In genomic region chr1:164210899-164211298, GRCm38 (mm10) we compare ENCODE assay signal across 21 mouse cellular contexts. TPM values are rescaled to one million over a fixed set of nuclear protein-coding genes. Genes with fewer than 3 reads are reported as not detected.
DNase-seq lines count a peak whose midpoint lies in the region; ATAC-seq lines count a peak whose summit lies in the region.
"Had no signal": no experiment of that assay in that cellular context is flagged by ENCODE, and none has a peak within 500 bp of the region (broad histone marks: within the 10 kb centered on the region; RNA-seq: fewer than 3 reads in every experiment).

No protein-coding gene starts in this region.

- peak; percentile 17 to 19 for DNase-seq in kidney, postnatal 36 days
- DNase-seq in kidney, adult 11 months = no peak
- DNase-seq in large intestine, adult 2 months (ENCODE audit: low read depth, low spot score) = peak; percentile 57
- no peak for DNase-seq in gastrocnemius, postnatal 14 days
- DNase-seq in thymus, postnatal 25 days = no peak
- DNase-seq: adrenal gland, postnatal 10 days; cerebellum, adult 11 months; cerebellum, adult 8-10 months; cerebellum, postnatal 14 days; embryo, embryonic 11 days; gastrocnemius, adult 2 months; heart, adult 18-20 months; heart, postnatal 10 days; heart, postnatal 4 days had no signal

- no peak overlapping the region for H3K4me3 ChIP-seq in intestine, embryonic 16.5 days (ENCODE audit: low read length)
- H3K4me3 ChIP-seq: embryonic facial prominence, embryonic 15.5 days; erythroblast, embryonic 14.5 days; forebrain, embryonic 10.5 days; gastrocnemius, adult 2 months; heart, embryonic 10.5 days; hindbrain, embryonic 12.5 days had no signal

- intact Hi-C loops in gastrocnemius, postnatal 14 days (cut with DNase I; ENCODE audit: low total_unique reads) = no loop called here

- no peaks in the 10 kb centered on the region for H3K9me3 ChIP-seq in intestine, embryonic 16.5 days (ENCODE audit: control insufficient read depth, low read length)
- H3K9me3 ChIP-seq: embryonic facial prominence, embryonic 15.5 days; forebrain, embryonic 10.5 days; heart, embryonic 10.5 days; hindbrain, embryonic 12.5 days had no signal

- H3K36me3 ChIP-seq in intestine, embryonic 16.5 days (ENCODE audit: control insufficient read depth, insufficient read depth, low read length) = no peaks in the 10 kb centered on the region
- H3K36me3 ChIP-seq: embryonic facial prominence, embryonic 15.5 days; forebrain, embryonic 10.5 days; heart, embryonic 10.5 days; hindbrain, embryonic 12.5 days had no signal

- H3K4me1 ChIP-seq in intestine, embryonic 16.5 days (ENCODE audit: control insufficient read depth, insufficient read depth, low read length) = no peaks in the 10 kb centered on the region; the same call in 1 of the 2 replicates
- H3K4me1 ChIP-seq: embryonic facial prominence, embryonic 15.5 days; heart, embryonic 10.5 days; hindbrain, embryonic 12.5 days had no signal

- H3K4me2 ChIP-seq in intestine, embryonic 16.5 days (ENCODE audit: low read depth, low read length) = no peak overlapping the region
- H3K4me2 ChIP-seq: embryonic facial prominence, embryonic 15.5 days; hindbrain, embryonic 12.5 days had no signal

- no peak overlapping the region for H3K9ac ChIP-seq in intestine, embryonic 16.5 days (ENCODE audit: low read depth, low read length)
- H3K9ac ChIP-seq: embryonic facial prominence, embryonic 15.5 days; hindbrain, embryonic 12.5 days had no signal

- no peaks in the 10 kb centered on the region for H3K27me3 ChIP-seq in intestine, embryonic 16.5 days (replicated peaks; ENCODE audit: control insufficient read depth, insufficient read depth, low read length)
- H3K27me3 ChIP-seq: embryonic facial prominence, embryonic 15.5 days; hindbrain, embryonic 12.5 days had no signal

- ATAC-seq in intestine, embryonic 16.5 days = peak; percentile 77
- ATAC-seq: forebrain, embryonic 14.5 days had no signal

- WGBS in intestine, embryonic 16.5 days = 68% methylated on average over 4 of the region's 4 CpGs
- WGBS in large intestine, adult 2 months = 37% methylated on average over 4 of the region's 4 CpGs

- H3K27ac ChIP-seq in intestine, embryonic 16.5 days (ENCODE audit: low read length) = peak overlapping the region; percentile 38; the same call in 1 of the 2 replicates
- H3K27ac ChIP-seq: embryonic facial prominence, embryonic 15.5 days; forebrain, embryonic 10.5 days; gastrocnemius, adult 2 months; heart, embryonic 10.5 days; hindbrain, embryonic 12.5 days had no signal

RNA-seq across cellular contexts. Expression of gene Slc19a2, which starts 37.9 kb away (rescaled TPM):
- 10.9 and 11.3 TPM in 2 replicates for polyA plus RNA-seq in intestine, embryonic 16.5 days (2015; fragmentation: Nextera tagmentation; extraction: Ambion mirVana)
- 6.0 and 7.2 TPM in 2 replicates for polyA plus RNA-seq in large intestine, adult 2 months (2012; rRNA removed)
- total RNA-seq in gastrocnemius, postnatal 14 days (2021) = 1 to 10 TPM; 1.8 to 2.6 TPM

RNA-seq across cellular contexts. Expression of gene F5, which starts 59.3 kb away (rescaled TPM):
- polyA plus RNA-seq in intestine, embryonic 16.5 days (2015; fragmentation: Nextera tagmentation; extraction: Ambion mirVana) = 0.32 and 0.36 TPM in 2 replicates
- 0.06 and 0.25 TPM in 2 replicates for polyA plus RNA-seq in large intestine, adult 2 months (2012; rRNA removed)
- total RNA-seq in gastrocnemius, postnatal 14 days (2021) = under 1 TPM; 0.07 to 0.14 TPM

Comparison
In these comparisons a context has a peak if more than half of its experiments do, and no peak if none do; other contexts are left out.
1. DNase-seq: peak in kidney, postnatal 36 days (2 of 2) and large intestine, adult 2 months (single experiment); none in kidney, adult 11 months (single experiment), gastrocnemius, postnatal 14 days (single experiment) and thymus, postnatal 25 days (single experiment).